In genomic region chr1:87174006-87174955, GRCm38 (mm10) we compare ENCODE assay signal across 8 mouse cellular contexts. TPM values are rescaled to one million over a fixed set of nuclear protein-coding genes. Genes with fewer than 3 reads are reported as not detected.
A peak's percentile ranks its signal among the peaks of the same experiment; 100 is the strongest.
DNase-seq lines count a peak whose midpoint lies in the region; ATAC-seq lines count a peak whose summit lies in the region.

No protein-coding gene starts in this region.

- 21% methylated on average over 28 of the region's 28 CpGs for WGBS in kidney, embryonic 15.5 days
- WGBS in liver, embryonic 13.5 days (ENCODE audit: insufficient replicate concordance) = 22% methylated on average over 28 of the region's 28 CpGs

- no peak overlapping the region for H3K9ac ChIP-seq in kidney, embryonic 15.5 days
- H3K9ac ChIP-seq in liver, embryonic 13.5 days = no peak overlapping the region

- peak overlapping the region; percentile 45 for H3K4me2 ChIP-seq in kidney, embryonic 15.5 days
- H3K4me2 ChIP-seq in liver, embryonic 13.5 days = peak overlapping the region; percentile 21; the same call in 1 of the 2 replicates

- no peaks in the 10 kb centered on the region for H3K9me3 ChIP-seq in kidney, embryonic 15.5 days (replicated peaks)
- H3K9me3 ChIP-seq in liver, embryonic 13.5 days (replicated peaks) = no peaks in the 10 kb centered on the region

- peak; percentile 23; the same call in 1 of the 2 replicates for ATAC-seq in kidney, embryonic 15.5 days (replicated peaks; ENCODE audit: low FRiP score)
- ATAC-seq in liver, embryonic 13.5 days (ENCODE audit: low read depth) = peak; percentile 6; the same call in 1 of the 2 replicates

- no peak overlapping the region for H3K4me3 ChIP-seq in kidney, embryonic 15.5 days (replicated peaks)
- no peak overlapping the region for H3K4me3 ChIP-seq in liver, embryonic 13.5 days (replicated peaks)

- H3K36me3 ChIP-seq in kidney, embryonic 15.5 days = no peaks in the 10 kb centered on the region
- H3K36me3 ChIP-seq in liver, embryonic 13.5 days = no peaks in the 10 kb centered on the region

- H3K4me1 ChIP-seq in kidney, embryonic 15.5 days = peaks cover 39% of the 10 kb centered on the region
- H3K4me1 ChIP-seq in liver, embryonic 13.5 days (replicated peaks) = peaks cover 8% of the 10 kb centered on the region; the same call in 1 of the 2 replicates

- peaks cover 53% of the 10 kb centered on the region for H3K27me3 ChIP-seq in kidney, embryonic 15.5 days
- peaks cover 52% of the 10 kb centered on the region for H3K27me3 ChIP-seq in liver, embryonic 13.5 days

- DNase-seq in CD8-positive naive resting alpha-beta T cell, adult 2 months (ENCODE audit: low read depth in 2 of 2, low spot score in 2 of 2) = peak; percentile 23 to 30
- DNase-seq in adrenal gland, adult 18-20 months (ENCODE audit: low spot score in 2 of 2) = peak; percentile 69 to 74
- DNase-seq in embryo, embryonic 11.5 days (ENCODE audit: low read depth, low spot score) = peak; percentile 58
- DNase-seq in heart, adult 8-10 months (ENCODE audit: low spot score) = peak; percentile 29
- DNase-seq in liver, embryonic 13.5 days = peak; percentile 23
- peak; percentile 44 for DNase-seq in ovary, adult 18-20 months (ENCODE audit: low spot score)
- peak; percentile 42 for DNase-seq in urinary bladder, adult 2 months (ENCODE audit: low spot score)

- H3K27ac ChIP-seq in kidney, embryonic 15.5 days = no peak overlapping the region
- no peak overlapping the region for H3K27ac ChIP-seq in liver, embryonic 13.5 days

RNA-seq across cellular contexts. Expression of gene Prss56, which starts 8.8 kb away (rescaled TPM):
- not detected for total RNA-seq in adrenal gland, adult 18-20 months (2021)
- not detected for total RNA-seq in heart, adult 8-10 months (2022)
- 0.09 TPM in 1 of 2 replicates, not detected in the other for polyA plus RNA-seq in kidney, embryonic 15.5 days (2015; fragmentation: Nextera tagmentation; extraction: Ambion mirVana)
- not detected in 2 replicates for polyA plus RNA-seq in liver, embryonic 13.5 days (2015; fragmentation: Nextera tagmentation; extraction: Ambion mirVana)
- polyA plus RNA-seq in urinary bladder, adult 2 months (2012; rRNA removed) = not detected in 2 replicates

RNA-seq across cellular contexts. Expression of gene Chrnd, which starts 16.1 kb away (rescaled TPM):
- total RNA-seq in adrenal gland, adult 18-20 months (2021) = not detected
- total RNA-seq in heart, adult 8-10 months (2022) = not detected
- polyA plus RNA-seq in kidney, embryonic 15.5 days (2015; fragmentation: Nextera tagmentation; extraction: Ambion mirVana) = 1.1 and 1.6 TPM in 2 replicates
- 0.13 TPM in 1 of 2 replicates, not detected in the other for polyA plus RNA-seq in liver, embryonic 13.5 days (2015; fragmentation: Nextera tagmentation; extraction: Ambion mirVana)
- polyA plus RNA-seq in urinary bladder, adult 2 months (2012; rRNA removed) = not detected in 2 replicates

RNA-seq across cellular contexts. Expression of gene Ecel1, which starts 18.0 kb away (rescaled TPM):
- total RNA-seq in adrenal gland, adult 18-20 months (2021) = 1 to 10 TPM; 1.1 to 2.9 TPM
- not detected for total RNA-seq in heart, adult 8-10 months (2022)
- 1.3 and 3.8 TPM in 2 replicates for polyA plus RNA-seq in kidney, embryonic 15.5 days (2015; fragmentation: Nextera tagmentation; extraction: Ambion mirVana)
- 0.12 TPM in 1 of 2 replicates, not detected in the other for polyA plus RNA-seq in liver, embryonic 13.5 days (2015; fragmentation: Nextera tagmentation; extraction: Ambion mirVana)
- 0.10 TPM in 1 of 2 replicates, not detected in the other for polyA plus RNA-seq in urinary bladder, adult 2 months (2012; rRNA removed)

RNA-seq across cellular contexts. Expression of gene Chrng, which starts 30.2 kb away (rescaled TPM):
- total RNA-seq in adrenal gland, adult 18-20 months (2021) = not detected
- not detected for total RNA-seq in heart, adult 8-10 months (2022)
- 2.0 and 4.3 TPM in 2 replicates for polyA plus RNA-seq in kidney, embryonic 15.5 days (2015; fragmentation: Nextera tagmentation; extraction: Ambion mirVana)
- polyA plus RNA-seq in liver, embryonic 13.5 days (2015; fragmentation: Nextera tagmentation; extraction: Ambion mirVana) = 0.34 and 0.70 TPM in 2 replicates
- not detected in 2 replicates for polyA plus RNA-seq in urinary bladder, adult 2 months (2012; rRNA removed)

RNA-seq across cellular contexts. Expression of gene Eif4e2, which starts 39.4 kb away (rescaled TPM):
- total RNA-seq in adrenal gland, adult 18-20 months (2021) = 10 to 100 TPM; 76.6 to 85.7 TPM
- 10 to 100 TPM; 44.0 to 56.1 (median 49.0) TPM for total RNA-seq in heart, adult 8-10 months (2022)
- polyA plus RNA-seq in kidney, embryonic 15.5 days (2015; fragmentation: Nextera tagmentation; extraction: Ambion mirVana) = 164 and 168 TPM in 2 replicates
- 101 and 109 TPM in 2 replicates for polyA plus RNA-seq in liver, embryonic 13.5 days (2015; fragmentation: Nextera tagmentation; extraction: Ambion mirVana)
- polyA plus RNA-seq in urinary bladder, adult 2 months (2012; rRNA removed) = 69.5 and 72.5 TPM in 2 replicates
